Mouse (Mus musculus) lung, embryonic 14.5 days (tissue): Measurements from ENCODE around the gene Kansl2. TPM values are rescaled to one million over a fixed set of nuclear protein-coding genes. Genes with fewer than 3 reads are reported as not detected.

ENCODE experiments used
- ATAC-seq: fragments of 200-750 bp; cut with Nextera tagmentation; 2 replicates; pipeline ENCODE4 v1.8.0; 2017; ENCODE audit warnings: mild to moderate bottlenecking, moderate TSS enrichment, moderate library complexity; ENCODE audit not compliant: insufficient read depth
- DNase-seq: peaks from one replicate; pipeline ENCODE4 v3.0.0-alpha.2; 2015
- H3K27ac ChIP-seq: fragments of 300-500 bp; sonication (generic); 2 replicates; pipeline ENCODE4 v1.5.1; 2014; ENCODE audit warnings: low read depth, mild to moderate bottlenecking, moderate library complexity
- H3K27me3 ChIP-seq: fragments of 300-500 bp; sonication (generic); 2 replicates; pipeline ENCODE4 v1.6.1; 2014; ENCODE audit warnings: low read length, control low read depth; ENCODE audit not compliant: insufficient read depth
- H3K36me3 ChIP-seq: fragments of 300-500 bp; sonication (generic); 2 replicates; pipeline ENCODE4 v1.6.1; 2014; ENCODE audit warnings: control low read depth; ENCODE audit not compliant: insufficient read depth
- H3K4me1 ChIP-seq: fragments of 300-500 bp; sonication (generic); 2 replicates; pipeline ENCODE4 v1.6.1; 2014; ENCODE audit warnings: antibody characterized with exemption, control low read depth; ENCODE audit not compliant: insufficient read depth
- H3K4me2 ChIP-seq: fragments of 300-500 bp; sonication (generic); 2 replicates; pipeline ENCODE4 v1.6.1; 2014; ENCODE audit warnings: mild to moderate bottlenecking
- H3K4me3 ChIP-seq: fragments of 300-500 bp; sonication (generic); 2 replicates; pipeline ENCODE4 v1.5.1; 2014; ENCODE audit warnings: low read depth, low read length
- H3K9ac ChIP-seq: fragments of 300-500 bp; sonication (generic); 2 replicates; pipeline ENCODE4 v1.6.1; 2014
- H3K9me3 ChIP-seq: fragments of 300-500 bp; sonication (generic); 2 replicates; pipeline ENCODE4 v1.6.1; 2016; ENCODE audit warnings: low read depth, low read length, control low read depth
- CTCF ChIP-seq: IDR thresholded peaks from 2 replicates; pipeline ENCODE4 v1.5.1; 2016; ENCODE audit warnings: antibody characterized with exemption, low read depth
- WGBS: fragments of 180-500 bp; shearing (Covaris S2); extraction: QIAGEN DNeasy Blood & Tissue Kit; methylation state at CpG from one replicate; pipeline ENCODE4 v1.1.7; 2014; 5-methylcytosine and 5-hydroxymethylcytosine counted together
- microRNA-seq: library from miRNA; unstranded; fragments of <30 nt; microRNA quantifications from one replicate; pipeline ENCODE4, GENCODE M21; 2016; ENCODE audit warnings: borderline number of aligned reads
- polyA plus RNA-seq: library from polyadenylated mRNA; unstranded; fragments of >200 nt; fragmentation: Nextera tagmentation; extraction: Ambion mirVana; gene quantifications from 2 replicates; pipeline ENCODE4 v1.2.1, GENCODE M21; 2014

The Kansl2 gene
- polyA plus RNA-seq, 1 experiment from 2014 or later: 121 TPM

GRCm38 (mm10) chr15:98479568-98480102 is 54.4 kb downstream of the Kansl2 start:
- ATAC-seq (no peak), DNase-seq (no peak)
- Histone ChIP-seq H3K4me2 (no peak overlapping the region), H3K4me1 (no peaks in the 10 kb centered on the region), H3K27me3 (no peaks in the 10 kb centered on the region), H3K9ac (no peak overlapping the region), H3K9me3 (no peaks in the 10 kb centered on the region), H3K27ac (no peak overlapping the region), H3K36me3 (no peaks in the 10 kb centered on the region), H3K4me3 (no peak overlapping the region)
- no peak for TF ChIP-seq CTCF
- WGBS: 70% methylated on average over 7 of the region's 7 CpGs

- no peak overlapping the region for H3K4me2 ChIP-seq
- ATAC-seq (no peak), DNase-seq (no peak)
- no peak overlapping the region for H3K27ac ChIP-seq
- H3K4me1 ChIP-seq: no peaks in the 10 kb centered on the region
- H3K36me3 ChIP-seq: no peaks in the 10 kb centered on the region
- H3K27me3 ChIP-seq: no peaks in the 10 kb centered on the region
- 80% methylated on average over 5 of the region's 5 CpGs for WGBS
- no peak for TF ChIP-seq CTCF
- H3K4me3 ChIP-seq: no peak overlapping the region
- no peak overlapping the region for H3K9ac ChIP-seq
- H3K9me3 ChIP-seq: no peaks in the 10 kb centered on the region
Measured at GRCm38 (mm10) chr15:98476281-98476680, 57.8 kb downstream of the Kansl2 start.

GRCm38 (mm10) chr15:98475382-98475781 is 58.7 kb downstream of the Kansl2 start:
- Histone ChIP-seq H3K4me1 (no peaks in the 10 kb centered on the region), H3K9me3 (no peaks in the 10 kb centered on the region), H3K27ac (no peak overlapping the region), H3K9ac (no peak overlapping the region), H3K4me3 (no peak overlapping the region), H3K27me3 (no peaks in the 10 kb centered on the region), H3K4me2 (no peak overlapping the region), H3K36me3 (no peaks in the 10 kb centered on the region)
- peak; percentile 72 for TF ChIP-seq CTCF
- WGBS: 49% methylated on average over 10 of the region's 10 CpGs
- peak; percentile 58 for DNase-seq
- no peak for ATAC-seq

- Histone ChIP-seq H3K27ac (no peak overlapping the region), H3K9ac (no peak overlapping the region), H3K27me3 (no peaks in the 10 kb centered on the region), H3K4me1 (no peaks in the 10 kb centered on the region), H3K4me2 (no peak overlapping the region), H3K9me3 (no peaks in the 10 kb centered on the region), H3K4me3 (no peak overlapping the region), H3K36me3 (no peaks in the 10 kb centered on the region)
- 74% methylated on average over 10 of the region's 10 CpGs for WGBS
- ATAC-seq (no peak), DNase-seq (no peak)
- no peak for TF ChIP-seq CTCF
Measured at GRCm38 (mm10) chr15:98474958-98475357, 59.1 kb downstream of the Kansl2 start.

- H3K27ac ChIP-seq: no peak overlapping the region
- no peaks in the 10 kb centered on the region for H3K4me1 ChIP-seq
- H3K36me3 ChIP-seq: no peaks in the 10 kb centered on the region
- WGBS: 90% methylated on average over 13 of the region's 13 CpGs
- TF ChIP-seq CTCF: no peak
- no peak overlapping the region for H3K4me3 ChIP-seq
- no peak overlapping the region for H3K9ac ChIP-seq
- no peaks in the 10 kb centered on the region for H3K9me3 ChIP-seq
- no peaks in the 10 kb centered on the region for H3K27me3 ChIP-seq
- ATAC-seq: no peak
- no peak for DNase-seq
- no peak overlapping the region for H3K4me2 ChIP-seq
Measured at GRCm38 (mm10) chr15:98471539-98471938, 62.5 kb downstream of the Kansl2 start.

GRCm38 (mm10) chr15:98469596-98469995 is 64.5 kb downstream of the Kansl2 start, which contains the start of gene OR5BS1P:
TSS of gene OR5BS1P (plus strand) at chr15:98469896.
- no peaks in the 10 kb centered on the region for H3K27me3 ChIP-seq
- H3K36me3 ChIP-seq: no peaks in the 10 kb centered on the region
- H3K4me3 ChIP-seq: no peak within 1 kb of the TSS
- no peaks in the 10 kb centered on the region for H3K9me3 ChIP-seq
- WGBS: 89% methylated on average over 4 of the region's 4 CpGs
- DNase-seq (no peak), ATAC-seq (no peak)
- H3K27ac ChIP-seq: no peak within 1 kb of the TSS
- no peak within 1 kb of the TSS for H3K4me2 ChIP-seq
- no peak within 1 kb of the TSS for H3K9ac ChIP-seq
- no peak for TF ChIP-seq CTCF
- H3K4me1 ChIP-seq: no peaks in the 10 kb centered on the region

Small RNAs within 50 kb of the gene (microRNA-seq; reads per million reads assigned to microRNA genes)
- 0.71 reads per million for gene Mir1291

Other genes starting within 250 kb of the Kansl2 start
- 0.54 and 0.63 TPM in 2 replicates for gene Zfp641, start 238.1 kb downstream of the Kansl2 start, polyA plus RNA-seq
- gene Olfr285, start 216.9 kb downstream of the Kansl2 start, polyA plus RNA-seq: not detected in 2 replicates
- gene Olfr284, start 193.3 kb downstream of the Kansl2 start, polyA plus RNA-seq: not detected in 2 replicates
- gene Olfr283, start 153.3 kb downstream of the Kansl2 start, polyA plus RNA-seq: not detected in 2 replicates
- gene Olfr282, start 103.0 kb downstream of the Kansl2 start, polyA plus RNA-seq: not detected in 2 replicates
- gene Olfr281, start 81.7 kb downstream of the Kansl2 start, polyA plus RNA-seq: not detected in 2 replicates
- gene OR5BS1P, start 64.4 kb downstream of the Kansl2 start, polyA plus RNA-seq: not detected in 2 replicates
- 0.50 and 0.68 TPM in 2 replicates for gene Lalba, start 51.5 kb downstream of the Kansl2 start, polyA plus RNA-seq
- not detected in 2 replicates for gene Olfr279, start 41.9 kb downstream of the Kansl2 start, polyA plus RNA-seq
- gene Ccnt1, start 36.7 kb upstream of the Kansl2 start, polyA plus RNA-seq: 57.7 and 58.5 TPM in 2 replicates
- gene 4930415O20Rik, start 36.7 kb upstream of the Kansl2 start, polyA plus RNA-seq: 0.50 TPM in 1 of 2 replicates, not detected in the other
- gene Adcy6, start 75.8 kb upstream of the Kansl2 start, polyA plus RNA-seq: 20.5 and 21.8 TPM in 2 replicates
- gene Cacnb3, start 96.6 kb upstream of the Kansl2 start, polyA plus RNA-seq: 24.6 and 28.9 TPM in 2 replicates
- 27.2 and 28.7 TPM in 2 replicates for gene Ddx23, start 128.6 kb upstream of the Kansl2 start, polyA plus RNA-seq
- gene Rnd1, start 143.2 kb upstream of the Kansl2 start, polyA plus RNA-seq: 0.57 and 0.67 TPM in 2 replicates
- gene Ccdc65, start 173.9 kb upstream of the Kansl2 start, polyA plus RNA-seq: 0.28 and 1.1 TPM in 2 replicates
- 29.7 and 32.9 TPM in 2 replicates for gene Fkbp11, start 193.9 kb upstream of the Kansl2 start, polyA plus RNA-seq
- 35.4 and 42.5 TPM in 2 replicates for gene Arf3, start 228.9 kb upstream of the Kansl2 start, polyA plus RNA-seq
- 0.11 TPM in 1 of 2 replicates, not detected in the other for gene Wnt10b, start 243.9 kb upstream of the Kansl2 start, polyA plus RNA-seq